Mouse (Mus musculus): ENCODE results near the gene Mmab. TPM values are rescaled to one million over a fixed set of nuclear protein-coding genes. Genes with fewer than 3 reads are reported as not detected.

Mmab gene
- polyA plus RNA-seq, 1 experiment = 28.3 TPM

GRCm38 (mm10) chr5:114426732-114427131 is 17.1 kb downstream of the Mmab start:
- no peak for DNase-seq (ENCODE audit: low read depth)
- no peak for TF ChIP-seq POLR2A (IDR thresholded peaks at IDR 0.05; ENCODE audit: borderline replicate concordance, extremely low read depth, insufficient read depth, insufficient read length, poor library complexity, severe bottlenecking)
- no peak for TF ChIP-seq CTCF (IDR thresholded peaks at IDR 0.05; ENCODE audit: borderline replicate concordance, extremely low read depth, insufficient read depth, insufficient read length)

DNA sequence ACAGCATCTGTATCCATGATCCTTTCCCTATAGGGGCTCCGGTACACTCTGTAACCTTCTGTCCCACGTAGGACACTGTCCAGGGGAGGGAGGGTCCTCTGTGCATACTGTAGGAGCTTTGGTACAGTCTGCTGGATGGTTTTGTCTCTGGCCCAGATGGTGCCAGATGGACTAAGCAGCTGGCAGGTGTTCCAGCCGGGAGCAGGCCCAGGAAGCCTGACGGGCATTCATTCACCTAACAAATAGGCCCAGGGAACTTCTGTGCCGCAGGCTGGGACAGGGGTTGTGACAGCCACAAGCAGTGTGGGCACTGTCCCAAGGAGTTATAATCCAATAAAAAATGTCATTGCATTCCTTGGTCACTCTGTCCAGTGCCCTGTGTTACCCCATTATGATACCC is 19.9 kb downstream of the Mmab start:
- DNase-seq (ENCODE audit: low read depth) = peak; percentile 47
- TF ChIP-seq POLR2A (IDR thresholded peaks at IDR 0.05; ENCODE audit: borderline replicate concordance, extremely low read depth, insufficient read depth, insufficient read length, poor library complexity, severe bottlenecking) (no peak), CTCF (IDR thresholded peaks at IDR 0.05; ENCODE audit: borderline replicate concordance, extremely low read depth, insufficient read depth, insufficient read length) (no peak)

DNA sequence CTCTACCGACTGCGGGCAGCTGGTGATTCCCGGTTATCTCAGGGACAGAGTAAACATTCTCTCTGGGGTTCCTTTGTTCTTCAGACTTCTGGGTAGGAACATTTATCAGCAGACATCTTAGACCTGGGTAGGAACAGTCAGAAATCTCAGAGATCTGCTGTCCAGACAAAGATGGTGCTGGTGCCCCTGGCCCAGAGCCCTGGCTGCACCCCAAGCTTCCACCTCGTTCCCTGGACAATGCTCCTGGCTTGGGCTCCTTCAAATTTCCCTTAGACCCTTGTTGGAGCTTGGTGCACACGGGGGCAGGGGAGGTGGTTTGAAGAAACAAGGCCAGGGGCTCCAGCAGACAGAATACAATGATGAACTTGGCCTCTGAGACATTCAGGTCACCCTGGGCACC is 21.3 kb downstream of the Mmab start:
- TF ChIP-seq CTCF (IDR thresholded peaks at IDR 0.05; ENCODE audit: borderline replicate concordance, extremely low read depth, insufficient read depth, insufficient read length) (no peak), POLR2A (IDR thresholded peaks at IDR 0.05; ENCODE audit: borderline replicate concordance, extremely low read depth, insufficient read depth, insufficient read length, poor library complexity, severe bottlenecking) (no peak)
- DNase-seq (ENCODE audit: low read depth) = no peak

- DNase-seq (ENCODE audit: low read depth) = no peak
- TF ChIP-seq POLR2A (IDR thresholded peaks at IDR 0.05; ENCODE audit: borderline replicate concordance, extremely low read depth, insufficient read depth, insufficient read length, poor library complexity, severe bottlenecking) (no peak), CTCF (IDR thresholded peaks at IDR 0.05; ENCODE audit: borderline replicate concordance, extremely low read depth, insufficient read depth, insufficient read length) (no peak)
Measured at GRCm38 (mm10) chr5:114421561-114422298, 22.1 kb downstream of the Mmab start.

- peak; percentile 29 for DNase-seq (ENCODE audit: low read depth)
- TF ChIP-seq CTCF (IDR thresholded peaks at IDR 0.05; ENCODE audit: borderline replicate concordance, extremely low read depth, insufficient read depth, insufficient read length) = peak; percentile 61; the same call in 1 of the 2 replicates
- no peak for TF ChIP-seq POLR2A (IDR thresholded peaks at IDR 0.05; ENCODE audit: borderline replicate concordance, extremely low read depth, insufficient read depth, insufficient read length, poor library complexity, severe bottlenecking)
Measured at GRCm38 (mm10) chr5:114418541-114418940, 25.3 kb downstream of the Mmab start.

DNA sequence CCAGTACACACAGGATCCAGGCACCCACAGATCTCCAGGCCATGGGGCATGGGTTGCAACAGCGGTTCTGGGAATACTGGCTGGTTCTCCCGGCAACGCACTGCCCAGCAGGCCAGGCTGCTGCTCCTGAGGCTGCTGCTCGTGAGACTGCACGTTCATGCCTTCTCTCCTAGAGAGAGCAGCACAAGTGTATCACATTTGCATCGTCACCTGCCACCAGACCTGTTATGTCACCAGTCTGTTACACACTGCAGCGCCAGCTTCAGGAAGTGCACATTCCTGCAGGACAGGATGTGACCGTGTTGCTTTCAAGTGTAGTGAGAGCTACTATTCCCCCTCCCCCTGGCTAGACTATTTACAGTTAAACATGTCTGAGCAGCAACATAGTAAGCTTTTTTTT is 27.0 kb downstream of the Mmab start:
- TF ChIP-seq CTCF (IDR thresholded peaks at IDR 0.05; ENCODE audit: borderline replicate concordance, extremely low read depth, insufficient read depth, insufficient read length) = no peak
- DNase-seq (ENCODE audit: low read depth) = no peak

GRCm38 (mm10) chr5:114415606-114416005 is 28.3 kb downstream of the Mmab start:
- DNase-seq (ENCODE audit: low read depth) = no peak
- no peak for TF ChIP-seq CTCF (IDR thresholded peaks at IDR 0.05; ENCODE audit: borderline replicate concordance, extremely low read depth, insufficient read depth, insufficient read length)
- TF ChIP-seq POLR2A (IDR thresholded peaks at IDR 0.05; ENCODE audit: borderline replicate concordance, extremely low read depth, insufficient read depth, insufficient read length, poor library complexity, severe bottlenecking) = no peak

DNA sequence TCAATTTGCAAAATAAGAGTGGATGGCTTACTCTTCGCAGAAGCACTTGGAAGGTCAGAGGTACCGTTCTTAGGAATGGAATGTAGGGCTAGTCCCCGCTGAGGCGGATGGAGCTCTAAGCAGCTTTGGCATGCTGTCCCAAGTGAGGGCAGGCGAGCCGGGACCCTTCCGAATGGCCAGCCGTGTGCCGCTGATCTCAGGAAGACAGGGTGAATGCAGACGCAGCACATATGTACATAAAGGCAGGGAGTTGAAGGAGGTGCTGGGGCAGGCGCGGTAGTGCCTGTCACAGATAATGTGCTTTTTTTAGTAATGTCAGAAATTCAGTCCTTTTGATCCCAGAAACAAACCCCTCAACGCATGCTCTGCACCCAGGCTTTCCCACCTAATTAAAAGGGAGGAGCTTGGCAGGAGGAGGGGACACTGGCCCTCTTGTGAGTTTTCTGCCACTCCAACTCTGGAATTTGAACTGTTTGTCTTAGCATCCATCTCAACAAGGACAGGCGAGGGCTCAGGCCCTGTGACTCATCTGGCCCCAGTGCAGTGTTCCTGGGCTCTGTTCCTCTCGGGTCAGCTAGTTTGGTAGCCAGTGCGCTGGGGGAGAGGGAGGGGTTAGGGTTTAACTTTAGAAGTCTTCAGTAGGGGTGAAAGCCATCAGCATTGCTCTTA is 30.7 kb downstream of the Mmab start:
- TF ChIP-seq POLR2A (IDR thresholded peaks at IDR 0.05; ENCODE audit: borderline replicate concordance, extremely low read depth, insufficient read depth, insufficient read length, poor library complexity, severe bottlenecking) (no peak), CTCF (IDR thresholded peaks at IDR 0.05; ENCODE audit: borderline replicate concordance, extremely low read depth, insufficient read depth, insufficient read length) (no peak)
- no peak for DNase-seq (ENCODE audit: low read depth)

- TF ChIP-seq CTCF (IDR thresholded peaks at IDR 0.05; ENCODE audit: borderline replicate concordance, extremely low read depth, insufficient read depth, insufficient read length) (no peak), POLR2A (IDR thresholded peaks at IDR 0.05; ENCODE audit: borderline replicate concordance, extremely low read depth, insufficient read depth, insufficient read length, poor library complexity, severe bottlenecking) (no peak)
- peak; percentile 22 for DNase-seq (ENCODE audit: low read depth)
Measured at GRCm38 (mm10) chr5:114412361-114412998, 31.4 kb downstream of the Mmab start.

- TF ChIP-seq POLR2A (IDR thresholded peaks at IDR 0.05; ENCODE audit: borderline replicate concordance, extremely low read depth, insufficient read depth, insufficient read length, poor library complexity, severe bottlenecking) = no peak
- no peak for TF ChIP-seq CTCF (IDR thresholded peaks at IDR 0.05; ENCODE audit: borderline replicate concordance, extremely low read depth, insufficient read depth, insufficient read length)
- no peak for DNase-seq (ENCODE audit: low read depth)
Measured at GRCm38 (mm10) chr5:114410429-114410828, 33.4 kb downstream of the Mmab start.

- TF ChIP-seq CTCF (IDR thresholded peaks at IDR 0.05; ENCODE audit: borderline replicate concordance, extremely low read depth, insufficient read depth, insufficient read length) = no peak
- TF ChIP-seq POLR2A (IDR thresholded peaks at IDR 0.05; ENCODE audit: borderline replicate concordance, extremely low read depth, insufficient read depth, insufficient read length, poor library complexity, severe bottlenecking) = no peak
- DNase-seq (ENCODE audit: low read depth) = no peak
Measured at GRCm38 (mm10) chr5:114408846-114409245, 35.0 kb downstream of the Mmab start.

Data from brain, embryonic 14.5 days (tissue).